Mouse (Mus musculus): ENCODE data around the gene Ambra1.

DNA sequence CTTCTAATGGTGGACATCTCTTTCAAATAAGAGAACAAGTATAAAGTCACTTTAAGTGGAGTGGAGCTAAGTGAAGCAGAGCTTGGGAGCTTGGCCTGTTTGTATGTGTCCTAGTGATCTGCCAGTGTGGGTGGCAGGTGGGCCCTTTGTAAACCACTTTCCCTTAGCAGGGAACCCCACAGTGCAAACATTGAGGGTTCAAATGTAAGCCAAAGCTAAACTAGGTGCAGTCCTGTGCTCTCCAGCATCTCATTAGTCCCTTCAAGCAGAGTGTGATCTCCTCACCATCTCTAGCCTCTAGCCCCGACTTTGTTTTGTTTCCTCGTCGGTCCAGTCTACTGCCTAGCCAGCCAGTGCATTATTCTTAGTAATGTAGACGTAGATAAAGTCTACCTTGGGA lies 154.7 kb downstream of the Ambra1 start:
- TF ChIP-seq E2F4 (IDR thresholded peaks at IDR 0.05; ENCODE audit: insufficient read depth) (no peak), MAX (IDR thresholded peaks at IDR 0.05; ENCODE audit: low read depth) (no peak), POLR2A (IDR thresholded peaks at IDR 0.05; ENCODE audit: insufficient read length, low read depth) (no peak), USF1 (IDR thresholded peaks at IDR 0.05; ENCODE audit: low read depth) (no peak), MYOD1 (IDR thresholded peaks at IDR 0.05; ENCODE audit: control insufficient read depth in 1 of 3, insufficient read length in 2 of 3, low read depth in 2 of 3) (no peak), SRF (IDR thresholded peaks at IDR 0.05; ENCODE audit: control insufficient read depth, insufficient read length, low read depth) (no peak), TCF12 (IDR thresholded peaks at IDR 0.05; ENCODE audit: insufficient read depth, poor library complexity, severe bottlenecking) (no peak), CEBPB (IDR thresholded peaks at IDR 0.05; ENCODE audit: insufficient read depth, poor library complexity, severe bottlenecking) (no peak), MYOG (IDR thresholded peaks at IDR 0.05; ENCODE audit: control insufficient read depth in 1 of 3, insufficient read depth in 1 of 3, insufficient read length in 2 of 3, low read depth in 2 of 3) (no peak), POLR2AphosphoS2 (IDR thresholded peaks at IDR 0.05; ENCODE audit: insufficient read length, low read depth) (no peak), TCF3 (IDR thresholded peaks at IDR 0.05; ENCODE audit: insufficient read length, low read depth) (no peak)

Data from myocyte (in vitro differentiated cells).